Mouse (Mus musculus): Measurements from ENCODE around the gene Mdfic.

GRCm38 (mm10) chr6:15745891-15746290 lies 25.4 kb downstream of the Mdfic start:
- TF ChIP-seq CTCF (IDR thresholded peaks at IDR 0.05; ENCODE audit: control insufficient read depth, insufficient read depth, insufficient read length) (no peak), MAX (IDR thresholded peaks at IDR 0.05) (no peak), FOSL1 (IDR thresholded peaks at IDR 0.05; ENCODE audit: insufficient read depth, low read length, poor library complexity, severe bottlenecking) (no peak), USF1 (IDR thresholded peaks at IDR 0.05; ENCODE audit: low read depth) (no peak), MYOD1 (IDR thresholded peaks at IDR 0.05; ENCODE audit: control insufficient read depth, insufficient read length, low read depth) (no peak), MYOG (IDR thresholded peaks at IDR 0.05; ENCODE audit: control insufficient read depth, extremely low read depth, insufficient read length) (no peak)
